Mouse (Mus musculus) layer of hippocampus, adult 9-11 months (tissue): ENCODE measurements around the gene Cyp4v3.

Experiments used
- DNase-seq: peaks from one replicate; pipeline ENCODE4 v3.0.0; 2022

Gene Cyp4v3

GRCm38 (mm10) chr8:45310967-45311366, 22.0 kb downstream of the Cyp4v3 start:
- no peak for DNase-seq

GRCm38 (mm10) chr8:45308366-45308765, 24.6 kb downstream of the Cyp4v3 start, which contains the start of gene Gm45753:
Gene Gm45753, minus strand, starts transcription at chr8:45308466.
- no peak for DNase-seq

- no peak for DNase-seq
Observed at GRCm38 (mm10) chr8:45305479-45305878, 27.5 kb downstream of the Cyp4v3 start.

- no peak for DNase-seq
Observed at GRCm38 (mm10) chr8:45304354-45304753, 28.7 kb downstream of the Cyp4v3 start.

- DNase-seq = peak; percentile 5
Observed at GRCm38 (mm10) chr8:45302390-45302789, 30.6 kb downstream of the Cyp4v3 start.

GRCm38 (mm10) chr8:45295276-45295675, 37.7 kb downstream of the Cyp4v3 start:
- no peak for DNase-seq

- no peak for DNase-seq
Observed at GRCm38 (mm10) chr8:45294687-45295086, 38.3 kb downstream of the Cyp4v3 start, which contains the start of gene Klkb1. Gene Klkb1, minus strand, starts transcription at chr8:45294859.

GRCm38 (mm10) chr8:45291790-45292189, 41.2 kb downstream of the Cyp4v3 start:
- peak; percentile 71 for DNase-seq

- no peak for DNase-seq
Observed at GRCm38 (mm10) chr8:45281630-45282029, 51.4 kb downstream of the Cyp4v3 start.

- DNase-seq = no peak
Observed at GRCm38 (mm10) chr8:45277453-45277852, 55.6 kb downstream of the Cyp4v3 start.

- DNase-seq = no peak
Observed at GRCm38 (mm10) chr8:45274317-45274716, 58.7 kb downstream of the Cyp4v3 start.

- DNase-seq = no peak
Observed at GRCm38 (mm10) chr8:45269056-45269455, 64.0 kb downstream of the Cyp4v3 start.

- no peak for DNase-seq
Observed at GRCm38 (mm10) chr8:45268485-45268884, 64.5 kb downstream of the Cyp4v3 start.

- DNase-seq = no peak
Observed at GRCm38 (mm10) chr8:45267611-45268391, 65.2 kb downstream of the Cyp4v3 start.

- DNase-seq = no peak
Observed at GRCm38 (mm10) chr8:45266993-45267392, 66.0 kb downstream of the Cyp4v3 start.

GRCm38 (mm10) chr8:45264918-45265317, 68.1 kb downstream of the Cyp4v3 start:
- DNase-seq = no peak

GRCm38 (mm10) chr8:45262851-45263250, 70.2 kb downstream of the Cyp4v3 start:
- DNase-seq = no peak

GRCm38 (mm10) chr8:45261920-45262319, 71.1 kb downstream of the Cyp4v3 start, which contains the start of gene F11:
Gene F11, minus strand, starts transcription at chr8:45262031.
- DNase-seq = no peak

GRCm38 (mm10) chr8:45258421-45258820, 74.6 kb downstream of the Cyp4v3 start:
- no peak for DNase-seq

- no peak for DNase-seq
Observed at GRCm38 (mm10) chr8:45255040-45255439, 78.0 kb downstream of the Cyp4v3 start.
